8 mouse cellular contexts compared by ENCODE assay signal in the genomic region with DNA sequence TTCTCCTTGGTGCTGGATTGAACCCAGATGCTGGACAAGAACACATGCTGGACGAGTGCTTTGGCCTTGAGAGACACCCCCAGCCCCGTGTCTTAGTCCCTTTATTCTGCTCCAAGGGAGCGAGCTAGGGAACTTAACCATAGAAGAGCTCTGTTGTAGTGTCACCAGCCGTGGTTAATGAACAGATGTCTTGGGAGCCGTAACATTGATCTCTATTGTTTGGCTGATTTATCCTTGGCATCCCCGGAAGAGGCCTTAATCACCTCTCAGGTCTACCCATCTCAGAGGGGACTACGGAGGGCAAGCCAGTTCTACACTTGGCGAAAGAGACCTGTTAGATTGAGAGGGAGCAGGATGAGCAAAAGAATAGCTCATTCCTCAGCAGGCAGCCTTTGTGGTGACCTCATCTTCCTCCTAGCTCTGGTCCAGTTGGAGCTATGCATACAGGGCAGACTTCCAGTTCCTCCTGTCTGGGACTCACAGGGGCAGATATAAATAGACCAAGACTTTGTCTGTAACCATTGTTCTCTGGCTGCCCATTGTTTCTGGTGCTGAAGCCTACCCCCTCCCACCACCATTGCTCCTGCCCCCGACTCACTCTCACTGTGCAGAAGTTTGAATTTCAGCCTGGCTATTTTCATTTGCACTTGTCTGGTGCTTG.
A peak's percentile ranks its signal among the peaks of the same experiment; 100 is the strongest.
DNase-seq lines count a peak whose midpoint lies in the region; ATAC-seq and TF ChIP-seq lines count a peak whose summit lies in the region.

No protein-coding gene starts in this region.

- H3K36me3 ChIP-seq in testis, adult 2 months (ENCODE audit: control insufficient read depth, insufficient read depth, low read length): no peaks in the 10 kb centered on the region
- H3K36me3 ChIP-seq in limb, embryonic 12.5 days: no peaks in the 10 kb centered on the region
- no peaks in the 10 kb centered on the region for H3K36me3 ChIP-seq in neural tube, embryonic 15.5 days

- H3K4me1 ChIP-seq in testis, adult 2 months (ENCODE audit: control insufficient read depth, insufficient read depth, low read length): peaks cover 5% of the 10 kb centered on the region
- H3K4me1 ChIP-seq in limb, embryonic 12.5 days (replicated peaks): peaks cover 99% of the 10 kb centered on the region
- peaks cover 48% of the 10 kb centered on the region for H3K4me1 ChIP-seq in neural tube, embryonic 15.5 days

- peak overlapping the region; percentile 18; the same call in 1 of the 2 replicates for H3K27ac ChIP-seq in testis, adult 2 months (ENCODE audit: control insufficient read depth, insufficient read depth, low read depth, low read length)
- H3K27ac ChIP-seq in limb, embryonic 12.5 days: peak overlapping the region; percentile 25
- H3K27ac ChIP-seq in neural tube, embryonic 15.5 days (replicated peaks): peak overlapping the region; percentile 19; the same call in 1 of the 2 replicates

- TF ChIP-seq POLR2A in testis, adult 2 months (IDR thresholded peaks at IDR 0.05; ENCODE audit: control insufficient read depth, low read depth, low read length): no peak

- no peak for TF ChIP-seq CTCF in testis, adult 2 months (IDR thresholded peaks at IDR 0.05; ENCODE audit: control insufficient read depth, insufficient read depth, insufficient replicate concordance, low read depth, low read length)

- H3K9me3 ChIP-seq in limb, embryonic 12.5 days: no peaks in the 10 kb centered on the region
- no peaks in the 10 kb centered on the region for H3K9me3 ChIP-seq in neural tube, embryonic 15.5 days (replicated peaks)

- H3K9ac ChIP-seq in limb, embryonic 12.5 days (replicated peaks): no peak overlapping the region
- no peak overlapping the region for H3K9ac ChIP-seq in neural tube, embryonic 15.5 days (replicated peaks)

- no peak for DNase-seq in testis, postnatal 14 days (ENCODE audit: low spot score)
- peak; percentile 38 for DNase-seq in embryo, embryonic 11 days
- DNase-seq in heart, postnatal 10 days: peak; percentile 85 to 89
- no peak for DNase-seq in urinary bladder, postnatal 10 days (ENCODE audit: low spot score)
- DNase-seq in MN1 (ENCODE audit: low spot score): no peak

- WGBS in limb, embryonic 12.5 days: 57% methylated on average over 9 of the region's 9 CpGs
- WGBS in neural tube, embryonic 15.5 days: 6% methylated on average over 9 of the region's 9 CpGs

- H3K4me2 ChIP-seq in limb, embryonic 12.5 days: no peak overlapping the region
- H3K4me2 ChIP-seq in neural tube, embryonic 15.5 days: no peak overlapping the region

- intact Hi-C loops in heart, postnatal 10 days (cut with DNase I): loop anchor here (2.0 to 5.0 kb wide), 2 partner anchors 19 to 221 kb away; no protein-coding TSS in a partner anchor

- H3K4me3 ChIP-seq in testis, adult 2 months (ENCODE audit: control insufficient read depth, low read depth, low read length): no peak overlapping the region
- no peak overlapping the region for H3K4me3 ChIP-seq in limb, embryonic 12.5 days (replicated peaks)
- H3K4me3 ChIP-seq in neural tube, embryonic 15.5 days (replicated peaks): no peak overlapping the region

- ATAC-seq in limb, embryonic 12.5 days (ENCODE audit: insufficient number of reproducible peaks, insufficient read depth, low FRiP score, low TSS enrichment, low read depth): no peak
- ATAC-seq in neural tube, embryonic 15.5 days (ENCODE audit: low FRiP score): 0 out of 2 replicates have a peak, but pooled peaks have one; percentile 48

- H3K27me3 ChIP-seq in testis, adult 2 months (ENCODE audit: control insufficient read depth, insufficient read depth, low read length): no peaks in the 10 kb centered on the region
- no peaks in the 10 kb centered on the region for H3K27me3 ChIP-seq in limb, embryonic 12.5 days
- peaks cover 27% of the 10 kb centered on the region; the same call in 1 of the 2 replicates for H3K27me3 ChIP-seq in neural tube, embryonic 15.5 days (replicated peaks)

Comparison
In these comparisons a context has a peak if more than half of its experiments do, and no peak if none do; other contexts are left out.
1. DNase-seq: peak in embryo, embryonic 11 days (single experiment) and heart, postnatal 10 days (2 of 2); none in testis, postnatal 14 days (single experiment), urinary bladder, postnatal 10 days (single experiment) and MN1 (single experiment).
2. Peak in every context shown above with its lines, with median percentiles within 50 percentile points of each other: H3K27ac ChIP-seq.